Mouse (Mus musculus): ENCODE results near the gene Zfp446. TPM values are rescaled to one million over a fixed set of nuclear protein-coding genes. Genes with fewer than 3 reads are reported as not detected.

The Zfp446 gene
- polyA plus RNA-seq, 1 experiment, result 13.8 TPM

DNA sequence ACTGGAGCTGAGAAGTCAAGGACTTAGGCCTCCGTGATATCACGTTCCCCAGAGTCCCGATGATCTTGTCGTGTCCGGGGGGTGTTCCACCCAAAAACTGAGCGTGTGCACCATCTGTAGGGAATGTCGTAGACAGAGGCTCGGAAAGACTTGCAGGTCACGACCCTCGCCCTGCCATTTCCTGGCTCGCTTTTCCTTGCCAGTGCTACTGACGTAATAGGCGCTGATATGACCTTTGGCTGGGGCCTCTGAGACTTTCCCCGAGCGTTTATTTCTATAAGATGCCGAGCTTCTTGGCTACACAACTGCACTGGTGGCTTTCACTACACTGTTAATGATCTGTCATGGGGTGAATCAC lies 27.8 kb upstream of the Zfp446 start:
- DNase-seq, result no peak
- Histone ChIP-seq H3K27ac (ENCODE audit: insufficient read depth, low read length) (peak overlapping the region; percentile 15), H3K27me3 (ENCODE audit: control insufficient read depth, insufficient read depth, low read length) (no peaks in the 10 kb centered on the region), H3K4me1 (ENCODE audit: control insufficient read depth, insufficient read depth, low read length) (no peaks in the 10 kb centered on the region; the same call in 1 of the 2 replicates), H3K4me3 (replicated peaks; ENCODE audit: insufficient read depth, low read depth, low read length) (peak overlapping the region; percentile 72)
- no peak for TF ChIP-seq CTCF (IDR thresholded peaks at IDR 0.05; ENCODE audit: borderline replicate concordance, insufficient read depth, low read depth, low read length)
- TF ChIP-seq POLR2A (IDR thresholded peaks at IDR 0.05; ENCODE audit: borderline replicate concordance, insufficient read depth, low read length), result no peak
- WGBS, result 8% methylated on average over 16 of the region's 16 CpGs

DNA sequence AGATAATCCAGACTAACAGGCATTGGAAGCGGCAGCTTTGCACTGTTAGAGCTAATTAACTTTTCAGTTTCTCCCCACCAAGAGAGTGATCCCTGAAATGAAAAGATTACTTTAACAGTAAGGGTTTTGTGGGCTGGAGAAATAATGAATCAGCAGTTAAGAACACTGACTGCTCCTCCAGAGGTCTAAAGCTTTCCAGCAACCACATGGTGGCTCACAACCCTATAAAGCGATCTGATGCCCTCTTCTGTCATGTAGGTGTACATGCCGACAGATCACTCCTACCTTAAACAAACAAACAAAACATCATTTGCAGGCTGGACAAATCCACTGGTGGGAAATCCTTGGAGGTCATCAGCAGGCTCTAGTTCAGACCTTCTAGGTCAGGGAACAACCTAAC lies 22.8 kb upstream of the Zfp446 start:
- 50% methylated on average over 3 of the region's 3 CpGs for WGBS

GRCm38 (mm10) chr7:12957511-12957910 lies 20.1 kb upstream of the Zfp446 start:
- Histone ChIP-seq H3K4me3 (replicated peaks; ENCODE audit: insufficient read depth, low read depth, low read length) (no peak overlapping the region), H3K27me3 (ENCODE audit: control insufficient read depth, insufficient read depth, low read length) (no peaks in the 10 kb centered on the region), H3K4me1 (ENCODE audit: control insufficient read depth, insufficient read depth, low read length) (no peaks in the 10 kb centered on the region), H3K27ac (ENCODE audit: insufficient read depth, low read length) (no peak overlapping the region)
- no peak for TF ChIP-seq CTCF (IDR thresholded peaks at IDR 0.05; ENCODE audit: borderline replicate concordance, insufficient read depth, low read depth, low read length)
- TF ChIP-seq POLR2A (IDR thresholded peaks at IDR 0.05; ENCODE audit: borderline replicate concordance, insufficient read depth, low read length), result no peak
- no peak for DNase-seq
- WGBS, result 74% methylated on average over 5 of the region's 5 CpGs

More for the DNA sequence above, 22.8 kb upstream of the Zfp446 start:
- DNase-seq, result no peak
- TF ChIP-seq CTCF (IDR thresholded peaks at IDR 0.05; ENCODE audit: borderline replicate concordance, insufficient read depth, low read depth, low read length) (no peak), POLR2A (IDR thresholded peaks at IDR 0.05; ENCODE audit: borderline replicate concordance, insufficient read depth, low read length) (no peak)
- Histone ChIP-seq H3K4me1 (ENCODE audit: control insufficient read depth, insufficient read depth, low read length) (no peaks in the 10 kb centered on the region; the same call in 1 of the 2 replicates), H3K27ac (ENCODE audit: insufficient read depth, low read length) (no peak overlapping the region), H3K4me3 (replicated peaks; ENCODE audit: insufficient read depth, low read depth, low read length) (no peak overlapping the region), H3K27me3 (ENCODE audit: control insufficient read depth, insufficient read depth, low read length) (no peaks in the 10 kb centered on the region)

DNA sequence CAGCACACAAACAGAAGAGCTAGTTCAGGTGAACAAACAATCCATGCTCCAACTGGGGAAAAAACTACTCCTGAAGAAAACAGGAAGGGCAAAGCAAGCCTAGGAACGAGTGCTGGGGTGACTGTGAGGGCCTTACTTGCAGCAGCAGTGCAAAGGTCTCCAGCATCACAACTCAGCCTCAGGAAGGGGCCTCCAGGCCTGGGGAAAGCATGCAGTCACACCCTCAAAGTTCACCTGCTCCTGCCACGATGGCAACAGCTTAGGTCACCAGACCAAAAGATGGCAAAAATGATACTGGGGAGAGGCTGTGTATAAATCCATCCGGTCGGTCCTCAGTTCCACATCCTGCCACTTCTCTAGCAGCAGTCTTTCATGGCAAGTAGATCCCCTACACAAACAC lies 18.7 kb upstream of the Zfp446 start:
- WGBS, result 77% methylated on average over 4 of the region's 4 CpGs

GRCm38 (mm10) chr7:12959718-12960117 lies 17.9 kb upstream of the Zfp446 start:
- Histone ChIP-seq H3K4me3 (replicated peaks; ENCODE audit: insufficient read depth, low read depth, low read length) (no peak overlapping the region), H3K4me1 (ENCODE audit: control insufficient read depth, insufficient read depth, low read length) (no peaks in the 10 kb centered on the region; the same call in 1 of the 2 replicates), H3K27me3 (ENCODE audit: control insufficient read depth, insufficient read depth, low read length) (no peaks in the 10 kb centered on the region), H3K27ac (ENCODE audit: insufficient read depth, low read length) (no peak overlapping the region)
- TF ChIP-seq POLR2A (IDR thresholded peaks at IDR 0.05; ENCODE audit: borderline replicate concordance, insufficient read depth, low read length) (no peak), CTCF (IDR thresholded peaks at IDR 0.05; ENCODE audit: borderline replicate concordance, insufficient read depth, low read depth, low read length) (no peak)
- WGBS, result 28% methylated on average over 4 of the region's 4 CpGs
- no peak for DNase-seq

More for the DNA sequence above, 18.7 kb upstream of the Zfp446 start:
- Histone ChIP-seq H3K27me3 (ENCODE audit: control insufficient read depth, insufficient read depth, low read length) (no peaks in the 10 kb centered on the region), H3K4me3 (replicated peaks; ENCODE audit: insufficient read depth, low read depth, low read length) (no peak overlapping the region), H3K27ac (ENCODE audit: insufficient read depth, low read length) (no peak overlapping the region), H3K4me1 (ENCODE audit: control insufficient read depth, insufficient read depth, low read length) (no peaks in the 10 kb centered on the region)
- TF ChIP-seq POLR2A (IDR thresholded peaks at IDR 0.05; ENCODE audit: borderline replicate concordance, insufficient read depth, low read length) (no peak), CTCF (IDR thresholded peaks at IDR 0.05; ENCODE audit: borderline replicate concordance, insufficient read depth, low read depth, low read length) (no peak)
- no peak for DNase-seq

- 1% methylated on average over 29 of the region's 29 CpGs for WGBS
- H3K4me1 ChIP-seq (ENCODE audit: control insufficient read depth, insufficient read depth, low read length), result peaks cover 5% of the 10 kb centered on the region; the same call in 1 of the 2 replicates
- TF ChIP-seq POLR2A (IDR thresholded peaks at IDR 0.05; ENCODE audit: borderline replicate concordance, insufficient read depth, low read length), result peak; percentile 47; the same call in 1 of the 2 replicates
- no peak for TF ChIP-seq CTCF (IDR thresholded peaks at IDR 0.05; ENCODE audit: borderline replicate concordance, insufficient read depth, low read depth, low read length)
- no peaks in the 10 kb centered on the region for H3K27me3 ChIP-seq (ENCODE audit: control insufficient read depth, insufficient read depth, low read length)
- peak overlapping the region; percentile 70 for H3K27ac ChIP-seq (ENCODE audit: insufficient read depth, low read length)
- peak; percentile 45 to 69 for DNase-seq
- peak overlapping the region; percentile 100 for H3K4me3 ChIP-seq (replicated peaks; ENCODE audit: insufficient read depth, low read depth, low read length)
Measured at GRCm38 (mm10) chr7:12961511-12962141, 16.0 kb upstream of the Zfp446 start.

- Histone ChIP-seq H3K27me3 (ENCODE audit: control insufficient read depth, insufficient read depth, low read length) (no peaks in the 10 kb centered on the region), H3K4me1 (ENCODE audit: control insufficient read depth, insufficient read depth, low read length) (peaks cover 5% of the 10 kb centered on the region; the same call in 1 of the 2 replicates), H3K4me3 (replicated peaks; ENCODE audit: insufficient read depth, low read depth, low read length) (peak within 1 kb of the TSS; percentile 94), H3K27ac (ENCODE audit: insufficient read depth, low read length) (peak within 1 kb of the TSS; percentile 95)
- TF ChIP-seq CTCF (IDR thresholded peaks at IDR 0.05; ENCODE audit: borderline replicate concordance, insufficient read depth, low read depth, low read length), result no peak
- TF ChIP-seq POLR2A (IDR thresholded peaks at IDR 0.05; ENCODE audit: borderline replicate concordance, insufficient read depth, low read length), result peak; percentile 66; the same call in 1 of the 2 replicates
- DNase-seq, result peak; percentile 93 to 96
- under 1% methylated on average over 23 of the region's 23 CpGs for WGBS
Measured at GRCm38 (mm10) chr7:12965678-12966091, 12.0 kb upstream of the Zfp446 start, which contains the start of gene Zfp324. TSS of gene Zfp324 (plus strand) at chr7:12965838.
